Mouse (Mus musculus) gastrocnemius, postnatal 4 days (tissue): Measurements from ENCODE around the gene Cpvl. TPM values are rescaled to one million over a fixed set of nuclear protein-coding genes. Genes with fewer than 3 reads are reported as not detected.

ENCODE experiments used
- DNase-seq, 2 experiments: peaks; one replicate each; pipeline ENCODE4 v3.0.0; 2021 to 2022; ENCODE audit warnings: low spot score in 2 of 2, mixed read lengths in 2 of 2
- total RNA-seq, 2 experiments: library from RNA; stranded (reverse); gene quantifications; 2 replicates each; pipeline ENCODE4 v1.2.3; 2021

The Cpvl gene
- total RNA-seq, 2 experiments from 2014 or later: 0.17 TPM; not detected in 1

GRCm38 (mm10) chr6:53972238-53972743 lies 6.2 kb downstream of the Cpvl start:
- DNase-seq: no peak

DNA sequence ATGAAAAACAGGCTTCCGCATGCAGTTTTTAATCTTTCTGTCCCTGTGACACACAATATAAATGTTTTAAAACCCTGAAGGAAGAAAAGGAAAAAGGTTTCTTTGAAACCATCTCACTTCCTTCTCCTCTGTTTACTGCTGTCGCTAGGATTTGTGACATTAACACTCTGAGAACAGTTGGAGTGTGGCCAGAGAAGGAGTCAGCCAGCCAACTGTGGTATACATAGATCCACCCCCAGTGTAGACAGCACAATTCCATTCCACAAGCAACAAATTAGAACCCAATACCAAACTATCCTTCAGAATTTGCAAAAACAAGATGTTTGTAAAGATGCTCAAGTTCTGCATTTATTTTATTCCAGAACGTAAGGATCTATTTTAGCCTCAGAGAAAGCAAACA lies 6.7 kb downstream of the Cpvl start:
- DNase-seq: no peak

DNA sequence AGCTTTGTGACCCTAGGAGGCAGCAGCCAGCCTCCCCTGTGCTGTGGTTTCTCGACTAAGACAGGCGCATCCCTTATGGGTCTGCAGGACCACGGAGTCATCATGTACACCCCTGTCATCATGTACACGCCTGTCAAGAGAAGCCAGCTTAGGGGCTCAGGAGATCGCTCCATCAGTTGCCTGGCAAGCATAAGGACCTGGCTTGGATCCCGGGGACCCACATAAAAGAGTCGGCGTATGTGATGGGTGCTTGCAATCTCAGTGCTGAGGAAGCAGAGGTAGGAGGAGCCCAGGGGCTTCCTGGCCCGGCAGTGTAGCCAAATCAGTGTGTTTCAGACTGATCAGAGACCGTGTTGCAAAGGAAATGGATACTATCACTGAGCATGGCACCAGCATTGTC lies 9.4 kb downstream of the Cpvl start:
- no peak for DNase-seq

DNA sequence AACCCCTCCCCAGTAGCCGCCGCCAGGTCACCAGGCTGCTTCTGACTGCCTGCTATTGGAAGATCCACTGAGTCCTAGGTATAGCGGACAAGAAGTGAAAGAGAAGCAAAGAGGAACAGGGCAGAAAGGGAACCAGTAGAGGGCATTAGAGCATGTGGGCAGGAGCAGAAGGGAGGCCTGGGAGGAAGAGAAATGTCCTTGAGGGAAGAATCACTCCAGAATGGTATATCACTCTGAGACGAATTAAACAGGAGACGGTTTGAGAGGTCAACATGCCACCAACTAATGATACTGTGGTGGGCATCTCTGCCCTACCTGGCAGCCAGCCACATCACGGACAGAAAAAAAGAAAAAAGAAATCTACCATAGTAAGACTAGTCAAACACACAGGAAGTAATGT lies 9.9 kb downstream of the Cpvl start:
- DNase-seq: no peak

- DNase-seq: no peak
These were observed 11.9 kb downstream of the Cpvl start for GRCm38 (mm10) chr6:53966595-53966994.

DNA sequence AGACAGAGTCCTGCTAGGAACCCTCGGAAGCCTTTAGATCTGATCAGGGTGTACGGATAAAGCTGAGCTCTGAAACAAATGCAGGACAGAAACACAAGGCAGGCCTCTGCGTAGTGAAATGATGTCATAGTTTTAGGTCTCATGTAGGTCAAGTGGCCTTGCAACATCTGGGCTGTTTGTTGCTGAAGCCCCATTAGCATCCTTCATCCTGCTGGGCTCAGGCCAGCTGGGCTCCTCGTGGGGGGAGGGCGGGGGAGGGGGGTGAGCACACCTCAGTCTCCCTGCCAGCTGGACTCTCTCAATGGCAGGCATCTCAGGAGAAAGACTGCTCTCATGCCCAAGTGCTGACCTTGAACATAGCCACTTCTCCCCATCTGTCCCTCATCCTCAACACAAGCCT lies 12.6 kb downstream of the Cpvl start:
- DNase-seq: no peak

GRCm38 (mm10) chr6:53963906-53964496 lies 14.5 kb downstream of the Cpvl start:
- DNase-seq: no peak

DNA sequence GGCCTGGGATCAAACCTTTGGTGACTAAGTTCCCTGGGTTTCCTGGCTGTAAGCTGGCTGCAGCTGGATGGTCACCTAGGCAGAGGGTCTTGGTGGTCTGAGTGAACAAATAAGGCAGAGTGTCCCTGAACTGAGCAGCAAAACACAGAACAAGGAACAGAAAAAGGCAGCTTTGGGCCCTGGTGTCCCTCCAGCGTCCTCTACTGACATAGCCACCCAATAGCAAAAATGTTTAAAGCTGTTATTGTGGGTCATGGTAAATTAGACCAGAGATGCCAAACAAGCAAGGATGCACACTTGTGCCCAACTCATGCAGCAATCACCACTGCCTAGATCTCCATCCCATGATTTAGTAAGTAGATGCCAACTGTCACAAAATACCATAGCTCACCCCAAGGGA lies 16.5 kb downstream of the Cpvl start:
- DNase-seq: no peak

GRCm38 (mm10) chr6:53959826-53960225 lies 18.6 kb downstream of the Cpvl start:
- no peak for DNase-seq

DNA sequence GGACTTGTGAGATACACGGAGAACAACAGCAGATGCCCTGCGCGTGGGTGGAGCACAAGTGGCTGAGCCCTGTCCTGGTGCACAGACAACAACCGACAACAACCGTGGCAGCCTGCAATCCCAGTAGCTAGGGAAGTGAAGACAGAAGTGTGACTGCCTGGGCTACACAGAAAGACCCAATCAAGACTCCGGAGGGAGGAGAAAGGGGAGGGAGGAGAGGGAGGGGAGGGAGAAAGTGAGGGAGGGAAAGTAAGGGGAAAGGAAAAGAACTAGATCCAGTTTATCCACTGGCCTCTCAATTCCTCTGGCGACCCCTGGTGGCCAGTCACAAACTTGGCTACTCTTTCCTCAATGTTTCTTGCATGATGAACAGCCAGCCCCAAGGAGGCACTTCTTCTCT lies 20.1 kb downstream of the Cpvl start:
- DNase-seq: peak; percentile 79 to 83

- DNase-seq: no peak
These were observed 22.0 kb downstream of the Cpvl start for GRCm38 (mm10) chr6:53956513-53956912.

GRCm38 (mm10) chr6:53955846-53956245 lies 22.6 kb downstream of the Cpvl start:
- DNase-seq: no peak

DNA sequence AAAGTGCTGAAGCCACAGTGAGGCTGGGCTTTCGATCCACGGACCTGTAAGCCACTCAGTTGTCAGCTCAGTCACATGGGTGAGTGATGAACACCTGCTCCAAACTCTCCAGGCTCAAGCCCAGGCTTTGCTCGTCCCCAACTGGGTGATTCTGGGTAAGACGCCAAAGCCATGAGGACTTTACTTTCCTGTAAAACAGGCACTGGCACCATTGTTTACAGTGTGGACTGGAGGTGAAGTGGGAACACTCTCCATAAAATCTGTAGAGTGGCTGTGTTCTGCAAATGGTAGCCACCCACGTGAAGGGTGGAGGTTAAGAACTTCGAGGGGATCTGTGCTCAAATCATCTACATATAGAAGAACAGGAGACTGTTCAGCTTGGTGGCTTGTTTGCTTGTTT lies 23.2 kb downstream of the Cpvl start:
- no peak for DNase-seq

DNA sequence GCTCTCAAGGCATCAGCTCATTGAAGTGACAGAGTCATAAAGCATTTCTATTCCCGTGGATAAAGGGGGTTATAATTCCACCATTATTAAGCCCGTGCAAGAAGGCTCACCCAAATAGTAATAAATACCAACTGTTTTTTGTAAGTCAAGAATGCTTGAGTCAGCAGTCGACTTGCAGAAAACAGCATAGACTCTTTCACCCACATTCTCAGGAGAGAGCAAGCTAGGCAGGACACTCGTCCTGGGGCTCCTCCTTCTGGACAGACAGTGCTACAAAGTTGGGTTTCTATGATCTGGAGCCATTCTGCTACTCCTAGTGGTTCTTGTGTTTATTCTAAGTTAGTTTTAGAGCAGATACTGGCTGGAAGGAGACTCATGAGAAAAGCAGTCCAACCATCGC lies 24.4 kb downstream of the Cpvl start:
- DNase-seq: peak in 1 of 2 experiments; percentile 57

DNA sequence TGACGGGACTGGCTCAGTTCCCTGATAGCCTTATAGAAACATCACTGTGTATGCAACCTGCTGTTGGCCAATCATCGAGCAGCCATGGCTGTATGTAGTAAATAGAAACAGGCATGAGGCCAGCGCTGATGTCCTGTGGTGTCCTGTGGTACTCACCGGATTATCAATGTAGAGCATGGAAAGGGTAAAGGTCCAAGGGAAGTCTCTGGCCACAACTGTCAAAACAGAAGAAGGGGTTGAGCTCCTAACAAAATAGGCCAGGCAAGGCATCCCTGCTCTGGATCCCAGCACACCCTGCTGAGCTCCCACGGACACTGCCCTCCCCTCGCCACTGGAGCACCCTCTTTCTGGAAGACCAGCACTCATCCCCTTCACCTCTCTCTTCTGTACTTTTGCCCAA lies 25.1 kb downstream of the Cpvl start:
- no peak for DNase-seq

DNA sequence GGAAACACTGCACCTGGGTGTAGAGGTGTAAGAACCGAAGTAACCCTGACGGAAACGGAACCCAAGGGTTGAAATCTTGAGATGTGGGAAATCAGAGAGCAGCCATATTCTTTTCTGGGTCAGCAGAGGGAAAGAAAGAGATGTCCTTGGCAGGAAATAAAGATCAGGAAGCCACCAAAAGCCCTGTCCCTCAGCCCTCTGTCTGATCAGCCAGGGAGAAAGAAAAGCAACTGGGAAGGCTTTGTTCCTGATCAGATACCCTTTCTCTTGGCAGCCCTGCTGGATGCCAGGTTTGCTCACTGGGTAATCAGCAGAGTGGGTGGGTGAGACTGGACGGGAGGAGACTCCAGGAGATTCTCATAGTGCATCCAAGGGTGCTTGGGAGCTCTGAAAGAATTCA lies 27.1 kb downstream of the Cpvl start:
- DNase-seq: no peak

GRCm38 (mm10) chr6:53950876-53951275 lies 27.6 kb downstream of the Cpvl start:
- DNase-seq: no peak

DNA sequence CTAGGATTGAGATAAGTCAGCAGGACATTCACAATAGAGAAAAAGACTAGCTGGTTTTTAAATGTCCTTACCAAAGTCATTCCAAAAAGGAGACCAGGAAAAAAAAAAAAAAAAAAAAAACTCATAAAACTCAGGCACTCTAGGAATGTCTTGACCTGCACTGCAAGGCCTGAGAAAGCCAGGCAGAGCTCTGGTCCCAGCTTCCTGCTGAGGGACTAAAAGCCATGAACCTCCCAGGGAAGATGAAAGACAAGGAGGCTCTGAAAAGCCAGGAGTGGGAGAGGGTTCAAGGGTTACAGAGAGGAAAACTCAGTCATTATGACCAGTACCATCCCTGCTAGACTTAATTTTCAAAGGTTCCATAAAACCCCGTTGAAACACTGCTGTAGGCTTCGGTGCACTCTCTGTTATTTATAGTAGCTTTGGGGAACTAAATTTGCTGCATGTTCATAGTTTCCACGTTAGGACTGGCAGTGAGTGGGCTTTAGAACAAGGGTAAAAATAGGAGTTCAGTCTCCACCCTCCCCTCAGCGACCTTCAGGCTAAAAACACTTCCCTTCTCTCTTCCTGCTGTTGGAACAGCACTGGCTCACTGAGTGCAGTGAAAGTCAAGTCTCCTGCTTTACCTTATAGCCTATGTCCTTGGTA lies 30.0 kb downstream of the Cpvl start:
- DNase-seq: no peak

- no peak for DNase-seq
These were observed 33.6 kb downstream of the Cpvl start for GRCm38 (mm10) chr6:53944887-53945286.

DNA sequence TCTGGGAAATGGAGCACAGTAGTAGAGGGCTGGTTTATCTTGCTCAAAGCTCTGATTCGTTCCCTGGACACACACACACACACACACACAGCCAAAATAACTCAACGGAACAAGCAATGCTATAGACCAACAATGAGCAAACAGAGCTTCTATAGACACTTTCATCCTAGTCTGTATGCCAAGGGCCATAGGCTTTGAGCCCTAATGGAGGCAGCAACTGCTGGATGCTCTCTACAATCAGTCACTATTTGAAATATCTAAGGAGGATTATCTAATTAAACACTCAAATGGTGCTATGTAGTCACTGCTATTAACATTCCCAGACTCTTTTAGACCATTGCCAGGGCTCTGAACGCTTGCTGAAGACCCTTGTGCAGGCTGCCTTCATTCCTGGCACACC lies 34.1 kb downstream of the Cpvl start:
- DNase-seq: no peak

DNA sequence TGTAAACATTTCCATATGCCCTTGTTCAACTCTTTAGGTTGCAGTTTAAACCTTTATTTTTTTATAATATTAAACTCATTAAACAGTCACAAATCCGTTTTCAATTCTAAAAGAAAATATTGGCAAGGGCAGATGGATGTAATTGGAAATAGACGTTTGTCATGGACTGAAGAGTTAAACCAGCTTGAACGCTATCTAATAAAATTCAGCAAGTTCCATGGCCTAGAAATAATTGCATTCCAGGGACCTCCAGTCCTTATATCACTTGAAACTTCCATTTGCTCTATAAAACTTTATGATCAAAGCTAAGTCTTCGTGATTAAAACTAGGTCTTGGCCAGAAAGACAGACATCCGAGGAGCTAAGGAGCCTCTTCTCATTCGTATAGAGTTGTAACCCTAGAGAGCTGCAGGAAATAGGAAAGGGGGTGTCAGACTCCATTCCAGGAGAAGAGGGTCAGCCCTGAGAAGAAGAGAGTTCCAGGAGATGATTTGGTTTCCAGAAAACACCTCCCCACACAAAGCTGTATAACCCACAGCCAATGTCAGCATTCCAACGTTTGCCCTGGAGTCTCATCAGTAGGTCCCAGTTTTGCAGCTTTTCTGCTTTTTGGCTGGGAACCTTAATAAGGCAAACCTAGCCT lies 36.2 kb downstream of the Cpvl start:
- no peak for DNase-seq

DNA sequence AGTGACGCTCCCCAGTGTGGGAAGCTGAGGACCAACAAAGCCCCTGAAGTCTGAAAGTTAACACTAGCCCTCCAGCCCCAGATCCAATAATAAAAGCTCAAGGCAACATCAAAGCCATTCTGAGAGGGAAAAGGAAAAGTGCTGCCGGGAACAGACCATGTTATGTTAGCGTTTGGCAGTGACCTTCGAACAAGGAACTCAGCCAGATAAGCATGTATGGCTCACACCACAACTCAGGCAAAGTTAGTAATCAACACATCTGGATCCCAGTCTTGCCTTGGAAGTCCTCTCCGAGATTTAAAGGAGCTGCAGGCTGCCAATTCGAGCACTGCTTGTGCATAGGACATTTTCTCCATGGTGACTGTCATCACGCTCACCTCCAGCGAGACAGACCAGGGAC lies 38.7 kb downstream of the Cpvl start:
- no peak for DNase-seq

DNA sequence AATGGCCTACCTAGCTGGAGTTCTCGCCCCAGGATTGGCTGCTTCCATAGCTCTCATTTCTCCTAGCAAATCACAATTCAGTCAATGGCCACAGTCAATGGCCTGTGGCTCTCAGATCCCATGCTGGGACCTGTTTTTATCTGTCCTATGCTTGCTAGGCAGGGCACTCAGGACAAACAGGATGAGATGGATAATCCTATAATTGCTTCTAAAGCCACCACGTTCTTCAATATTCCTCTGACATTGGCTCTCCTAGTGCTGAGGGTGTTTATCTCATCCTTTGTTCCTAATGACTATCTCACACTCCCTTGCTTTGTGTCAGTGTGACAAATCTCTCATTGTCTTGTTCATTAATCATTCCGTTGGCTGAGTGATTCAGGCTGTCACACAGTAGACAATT lies 39.5 kb downstream of the Cpvl start:
- no peak for DNase-seq
